Mouse (Mus musculus) C2C12 (cell line): ENCODE measurements at regions not wholly inside any gene's neighbourhood (a gene's known extent, or its start where the extent isn't known, plus 50 kb on each side); places are given as distances from the start of the nearest gene placed in this dataset.

Experiments
- H3K27me3 ChIP-seq: one replicate; pipeline ENCODE4 v1.6.1; 2011; ENCODE audit not compliant: control insufficient read depth, insufficient read depth, insufficient read length
- H3K36me3 ChIP-seq: one replicate; pipeline ENCODE4 v1.6.1; 2011; ENCODE audit not compliant: control insufficient read depth, insufficient read depth
- H3K4me3 ChIP-seq: one replicate; pipeline ENCODE4 v1.5.1; 2011; ENCODE audit warnings: mild to moderate bottlenecking, control low read depth; ENCODE audit not compliant: poor library complexity, insufficient read depth, severe bottlenecking
- H3K79me2 ChIP-seq: one replicate; pipeline ENCODE4 v1.6.1; 2011; ENCODE audit not compliant: control insufficient read depth, insufficient read depth
- H3K79me3 ChIP-seq: one replicate; pipeline ENCODE4 v1.6.1; 2011; ENCODE audit warnings: low read depth, control low read depth
- H3ac ChIP-seq: one replicate; pipeline ENCODE3; 2011; ENCODE audit warnings: low read depth; ENCODE audit not compliant: control insufficient read depth, insufficient read length
- CEBPB ChIP-seq: IDR thresholded peaks from one replicate; pipeline ENCODE4 v1.6.1; 2011; ENCODE audit warnings: low read depth, mild to moderate bottlenecking, control low read depth, moderate library complexity
- CTCF ChIP-seq: IDR thresholded peaks from one replicate; pipeline ENCODE4 v1.5.1; 2011; ENCODE audit not compliant: control insufficient read depth, insufficient read depth, insufficient read length
- FOSL1 ChIP-seq: IDR thresholded peaks from one replicate; pipeline ENCODE4 v1.8.0; 2011; ENCODE audit warnings: mild to moderate bottlenecking, low read length; ENCODE audit not compliant: poor library complexity, insufficient read depth, severe bottlenecking
- MAX ChIP-seq: IDR thresholded peaks from one replicate; pipeline ENCODE4 v1.6.1; 2011; ENCODE audit warnings: mild to moderate bottlenecking, control low read depth
- MYOD1 ChIP-seq: IDR thresholded peaks from one replicate; pipeline ENCODE4 v1.6.1; 2011; ENCODE audit warnings: low read depth; ENCODE audit not compliant: control insufficient read depth, insufficient read length
- MYOG ChIP-seq: IDR thresholded peaks from one replicate; pipeline ENCODE4 v1.6.1; 2011; ENCODE audit not compliant: control insufficient read depth, insufficient read length; ENCODE audit errors: extremely low read depth
- USF1 ChIP-seq: IDR thresholded peaks from one replicate; pipeline ENCODE4 v1.6.1; 2011; ENCODE audit warnings: low read depth, mild to moderate bottlenecking, control low read depth, moderate library complexity

GRCm38 (mm10) chr14:104692616-104693015 lies 170.2 kb upstream of the Rnf219 start:
- no peak overlapping the region for H3K4me3 ChIP-seq
- H3K36me3 ChIP-seq = no peaks in the 10 kb centered on the region
- H3ac ChIP-seq = no peak overlapping the region
- H3K79me3 ChIP-seq = no peaks in the 10 kb centered on the region
- H3K79me2 ChIP-seq = no peaks in the 10 kb centered on the region
- no peaks in the 10 kb centered on the region for H3K27me3 ChIP-seq
- TF ChIP-seq FOSL1 (no peak), MYOD1 (no peak)

GRCm38 (mm10) chr14:104688440-104688839 lies 166.0 kb upstream of the Rnf219 start:
- Histone ChIP-seq H3K36me3 (no peaks in the 10 kb centered on the region), H3K79me2 (no peaks in the 10 kb centered on the region), H3K79me3 (no peaks in the 10 kb centered on the region), H3K4me3 (no peak overlapping the region), H3K27me3 (no peaks in the 10 kb centered on the region), H3ac (no peak overlapping the region)
- TF ChIP-seq MYOD1 (no peak), CTCF (no peak), MAX (no peak), USF1 (no peak), CEBPB (no peak), MYOG (no peak), FOSL1 (no peak)

GRCm38 (mm10) chr14:104676810-104677209 lies 154.4 kb upstream of the Rnf219 start:
- H3K79me2 ChIP-seq = no peaks in the 10 kb centered on the region
- no peak for TF ChIP-seq CEBPB
- TF ChIP-seq CTCF = no peak
- no peak for TF ChIP-seq MYOD1
- TF ChIP-seq FOSL1 = no peak
- TF ChIP-seq MAX = no peak
- no peak for TF ChIP-seq USF1
- TF ChIP-seq MYOG = no peak
- H3ac ChIP-seq = no peak overlapping the region
- no peaks in the 10 kb centered on the region for H3K36me3 ChIP-seq
- no peaks in the 10 kb centered on the region for H3K79me3 ChIP-seq
- no peak overlapping the region for H3K4me3 ChIP-seq
- no peaks in the 10 kb centered on the region for H3K27me3 ChIP-seq

GRCm38 (mm10) chr14:104661696-104662095 lies 139.3 kb upstream of the Rnf219 start:
- Histone ChIP-seq H3ac (no peak overlapping the region), H3K36me3 (no peaks in the 10 kb centered on the region), H3K79me2 (no peaks in the 10 kb centered on the region), H3K27me3 (no peaks in the 10 kb centered on the region), H3K4me3 (no peak overlapping the region), H3K79me3 (no peaks in the 10 kb centered on the region)
- TF ChIP-seq FOSL1 (no peak), MYOD1 (no peak), CEBPB (no peak), MAX (no peak), MYOG (no peak), CTCF (no peak), USF1 (no peak)

- H3K79me3 ChIP-seq = no peaks in the 10 kb centered on the region
- no peaks in the 10 kb centered on the region for H3K79me2 ChIP-seq
- H3ac ChIP-seq = no peak overlapping the region
- no peak overlapping the region for H3K4me3 ChIP-seq
- TF ChIP-seq CTCF (no peak), MYOG (no peak), CEBPB (no peak), USF1 (no peak), MAX (no peak)
- no peaks in the 10 kb centered on the region for H3K36me3 ChIP-seq
- H3K27me3 ChIP-seq = no peaks in the 10 kb centered on the region
Observed at GRCm38 (mm10) chr14:104658751-104659150, 136.3 kb upstream of the Rnf219 start.

GRCm38 (mm10) chr14:104649980-104650379 lies 127.5 kb upstream of the Rnf219 start:
- TF ChIP-seq CEBPB (no peak), USF1 (no peak), MYOG (no peak), CTCF (no peak), FOSL1 (no peak), MAX (no peak), MYOD1 (no peak)
- Histone ChIP-seq H3K79me2 (no peaks in the 10 kb centered on the region), H3K27me3 (no peaks in the 10 kb centered on the region), H3ac (no peak overlapping the region), H3K36me3 (no peaks in the 10 kb centered on the region), H3K79me3 (no peaks in the 10 kb centered on the region), H3K4me3 (no peak overlapping the region)

GRCm38 (mm10) chr14:104644626-104645025 lies 122.2 kb upstream of the Rnf219 start:
- Histone ChIP-seq H3K36me3 (no peaks in the 10 kb centered on the region), H3K79me2 (no peaks in the 10 kb centered on the region), H3K79me3 (no peaks in the 10 kb centered on the region), H3K27me3 (no peaks in the 10 kb centered on the region), H3ac (no peak overlapping the region), H3K4me3 (no peak overlapping the region)
- TF ChIP-seq CEBPB (no peak), MYOD1 (no peak), MYOG (no peak), USF1 (no peak), FOSL1 (no peak), CTCF (no peak), MAX (no peak)
